Comparison of ENCODE assay signal across 9 mouse cellular contexts in the genomic region with DNA sequence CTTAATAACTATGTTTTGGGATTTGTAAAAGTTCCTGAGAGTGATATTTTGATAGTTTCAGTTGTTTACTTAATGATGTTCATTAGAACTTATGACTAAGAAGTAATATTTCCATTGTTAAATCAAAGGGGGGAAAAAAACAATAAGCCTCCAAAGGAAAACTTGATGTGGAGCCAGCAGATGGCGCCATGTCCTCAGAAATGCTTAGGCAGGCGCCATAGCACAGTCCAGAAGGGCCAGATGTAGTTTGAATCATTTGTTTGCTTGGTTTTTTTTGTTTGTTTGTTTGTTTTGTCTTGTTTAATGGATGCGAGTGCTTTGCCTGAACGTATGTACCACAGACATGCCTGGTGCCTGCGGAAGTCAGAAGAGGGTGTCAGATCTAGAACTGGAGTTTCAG. TPM values are rescaled to one million over a fixed set of nuclear protein-coding genes. Genes with fewer than 3 reads are reported as not detected.
DNase-seq lines count a peak whose midpoint lies in the region; ATAC-seq and TF ChIP-seq lines count a peak whose summit lies in the region.
"Had no signal": no experiment of that assay in that cellular context is flagged by ENCODE, and none has a peak within 500 bp of the region (broad histone marks: within the 10 kb centered on the region; RNA-seq: fewer than 3 reads in every experiment).

No protein-coding gene starts in this region.

- H3K27me3 ChIP-seq in hindbrain, embryonic 13.5 days: no peaks in the 10 kb centered on the region
- H3K27me3 ChIP-seq in small intestine, adult 2 months (ENCODE audit: control insufficient read depth, insufficient read depth, low read length): no peaks in the 10 kb centered on the region

- H3K9me3 ChIP-seq in hindbrain, embryonic 13.5 days: no peaks in the 10 kb centered on the region

- ATAC-seq in hindbrain, embryonic 13.5 days (ENCODE audit: low FRiP score): peak; percentile 75; the same call in 1 of the 2 replicates

- peak; percentile 65 for TF ChIP-seq CTCF in bone marrow, adult 2 months (IDR thresholded peaks at IDR 0.05; ENCODE audit: control insufficient read depth, insufficient read depth, low read length)
- TF ChIP-seq CTCF in embryonic fibroblast, embryonic 13.5 days (IDR thresholded peaks at IDR 0.05; ENCODE audit: borderline replicate concordance, insufficient read depth, low read length): peak; percentile 52; the same call in 1 of the 2 replicates
- peak; percentile 82; the same call in 1 of the 2 replicates for TF ChIP-seq CTCF in small intestine, adult 2 months (IDR thresholded peaks at IDR 0.05; ENCODE audit: extremely low read depth, insufficient read length, insufficient replicate concordance, low read depth, low read length)

- TF ChIP-seq POLR2A in bone marrow, adult 2 months (IDR thresholded peaks at IDR 0.05; ENCODE audit: borderline replicate concordance, control insufficient read depth, low read depth, low read length): no peak
- TF ChIP-seq POLR2A in embryonic fibroblast, embryonic 13.5 days (IDR thresholded peaks at IDR 0.05; ENCODE audit: low read depth, low read length): no peak
- no peak for TF ChIP-seq POLR2A in small intestine, adult 2 months (IDR thresholded peaks at IDR 0.05; ENCODE audit: low read depth, low read length)

- no peak overlapping the region for H3K4me2 ChIP-seq in hindbrain, embryonic 13.5 days

- H3K9ac ChIP-seq in hindbrain, embryonic 13.5 days: no peak overlapping the region

- no peaks in the 10 kb centered on the region; the same call in 1 of the 2 replicates for H3K4me1 ChIP-seq in bone marrow, adult 2 months (ENCODE audit: control insufficient read depth, insufficient read depth, low read length)
- H3K4me1 ChIP-seq in embryonic fibroblast, embryonic 13.5 days (ENCODE audit: control insufficient read depth, insufficient read depth, low read length): no peaks in the 10 kb centered on the region
- no peaks in the 10 kb centered on the region for H3K4me1 ChIP-seq in hindbrain, embryonic 13.5 days (replicated peaks)
- no peaks in the 10 kb centered on the region for H3K4me1 ChIP-seq in small intestine, adult 2 months (ENCODE audit: control insufficient read depth, insufficient read depth, insufficient read length, low read length)

- no peak overlapping the region for H3K4me3 ChIP-seq in bone marrow, adult 2 months (replicated peaks; ENCODE audit: control insufficient read depth, low read depth, low read length)
- no peak overlapping the region for H3K4me3 ChIP-seq in embryonic fibroblast, embryonic 13.5 days (ENCODE audit: insufficient read depth, low read length)
- H3K4me3 ChIP-seq in hindbrain, embryonic 13.5 days: no peak overlapping the region
- no peak overlapping the region for H3K4me3 ChIP-seq in small intestine, adult 2 months (ENCODE audit: low read depth, low read length)

- 7% methylated on average over 5 of the region's 5 CpGs for whole genome bisulfite sequencing in bone marrow, adult 2 months
- 13% methylated on average over 5 of the region's 5 CpGs for WGBS in hindbrain, embryonic 13.5 days
- WGBS in small intestine, adult 2 months: 9% methylated on average over 5 of the region's 5 CpGs

- H3K36me3 ChIP-seq in hindbrain, embryonic 13.5 days: no peaks in the 10 kb centered on the region
- no peaks in the 10 kb centered on the region for H3K36me3 ChIP-seq in small intestine, adult 2 months (ENCODE audit: control insufficient read depth, insufficient read depth, low read length)

- H3K27ac ChIP-seq in bone marrow, adult 2 months (ENCODE audit: control insufficient read depth, insufficient read depth, low read depth, low read length, poor library complexity): no peak overlapping the region
- H3K27ac ChIP-seq in embryonic fibroblast, embryonic 13.5 days (ENCODE audit: insufficient read depth, low read length): no peak overlapping the region
- no peak overlapping the region for H3K27ac ChIP-seq in hindbrain, embryonic 13.5 days
- H3K27ac ChIP-seq in small intestine, adult 2 months (ENCODE audit: insufficient read depth, low read depth, low read length): no peak overlapping the region
- H3K27ac ChIP-seq: macrophage had no signal

- DNase-seq in gastrocnemius, adult 18-20 months (ENCODE audit: low spot score): peak; percentile 67
- DNase-seq in gastrocnemius, postnatal 25 days: no peak
- DNase-seq in layer of hippocampus, postnatal 25 days (ENCODE audit: extremely low spot score in 1 of 2, low spot score in 1 of 2): peak; percentile 61 to 88
- DNase-seq in mesoderm, embryonic 11.5 days (ENCODE audit: low read depth, low spot score): peak; percentile 65

RNA-seq across cellular contexts. Expression of gene Arrdc3, which starts 21.0 kb away (rescaled TPM):
- total RNA-seq in gastrocnemius, adult 18-20 months (2021): 100 to 1,000 TPM in 1 of 2 experiments, 10 to 100 TPM in 1; 38.6 to 147 TPM
- total RNA-seq in gastrocnemius, postnatal 25 days (2021): 10 to 100 TPM; 29.2 to 39.4 TPM
- 12.9 and 24.9 TPM in 2 replicates for polyA plus RNA-seq in bone marrow, adult 2 months (2011; ENCODE audit: insufficient read depth, insufficient read length, low replicate concordance, missing spikeins)
- polyA plus RNA-seq in embryonic fibroblast, embryonic 13.5 days (2011; ENCODE audit: insufficient read length, low read depth, missing spikeins): 25.8 and 37.9 TPM in 2 replicates
- polyA plus RNA-seq in hindbrain, embryonic 13.5 days (2015; fragmentation: Nextera tagmentation; extraction: Ambion mirVana): 49.3 and 49.9 TPM in 2 replicates
- total RNA-seq in layer of hippocampus, postnatal 25 days (2021): 10 to 100 TPM; 39.3 to 43.5 TPM
- polyA plus RNA-seq in small intestine, adult 2 months (2012; rRNA removed): 8.1 and 9.1 TPM in 2 replicates
